Mouse (Mus musculus) heart, postnatal 14 days (tissue): ENCODE measurements around the gene Tex19.1. TPM values are rescaled to one million over a fixed set of nuclear protein-coding genes. Genes with fewer than 3 reads are reported as not detected.

Experiments
- DNase-seq, 2 experiments: peaks; one replicate each; pipeline ENCODE4 v3.0.0; 2021 to 2022
- intact Hi-C: fragments of 180-260 bp; cut with DNase I; formaldehyde crosslinking; loops from one replicate; pipeline ENCODE4 v1.15.1; 2025
- total RNA-seq, 2 experiments: library from RNA; stranded (reverse); gene quantifications; 2 replicates each; pipeline ENCODE4 v1.2.3; 2021

Tex19.1 gene
- total RNA-seq, 2 experiments from 2014 or later, result not detected

DNA sequence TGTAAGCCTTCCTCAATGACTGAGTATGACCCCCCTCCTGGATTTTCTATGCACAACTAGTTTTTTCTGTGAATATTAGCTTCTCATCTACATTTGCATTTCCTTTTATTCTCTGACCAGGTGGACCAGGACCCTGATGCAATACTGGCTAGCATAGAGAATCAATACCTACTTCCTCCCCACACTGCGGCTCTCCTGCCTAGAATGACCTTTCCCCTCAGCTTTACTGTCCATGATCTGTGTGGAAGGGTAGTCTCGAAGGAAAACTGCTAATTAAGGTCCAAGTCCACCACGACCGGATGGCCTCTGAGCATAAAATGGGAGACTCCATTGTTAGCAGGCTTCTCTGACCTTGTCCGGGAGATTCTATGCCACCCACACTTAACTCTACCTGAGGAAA, 8.3 kb upstream of the Tex19.1 start:
- intact Hi-C loops, result loop anchor here (5.0 kb wide), 1 partner anchor 80 kb away; no protein-coding TSS in a partner anchor
- DNase-seq, result no peak

DNA sequence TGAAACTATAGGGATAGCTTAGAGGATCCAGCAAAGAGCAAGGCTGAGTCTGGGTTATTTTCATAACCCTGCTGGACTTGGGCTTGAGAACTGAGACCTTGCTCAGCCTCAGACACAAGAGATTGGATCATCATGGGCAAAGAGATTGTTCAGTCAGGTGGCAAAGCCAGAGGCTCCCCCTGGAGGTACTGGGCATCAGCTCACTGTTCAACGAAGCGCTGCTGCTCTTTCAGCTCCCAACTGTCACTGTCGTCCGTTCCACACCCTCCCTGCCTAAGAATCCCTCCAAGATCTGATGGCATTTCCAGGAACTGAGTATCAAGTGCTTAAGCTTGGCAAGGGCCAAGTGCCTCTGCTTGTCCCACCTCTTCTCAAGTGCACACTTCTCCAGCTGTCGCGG, 7.2 kb upstream of the Tex19.1 start:
- DNase-seq, result peak in 1 of 2 experiments; percentile 23
- intact Hi-C loops, result loop anchor here (5.0 kb wide), 1 partner anchor 81 kb away; no protein-coding TSS in a partner anchor

DNA sequence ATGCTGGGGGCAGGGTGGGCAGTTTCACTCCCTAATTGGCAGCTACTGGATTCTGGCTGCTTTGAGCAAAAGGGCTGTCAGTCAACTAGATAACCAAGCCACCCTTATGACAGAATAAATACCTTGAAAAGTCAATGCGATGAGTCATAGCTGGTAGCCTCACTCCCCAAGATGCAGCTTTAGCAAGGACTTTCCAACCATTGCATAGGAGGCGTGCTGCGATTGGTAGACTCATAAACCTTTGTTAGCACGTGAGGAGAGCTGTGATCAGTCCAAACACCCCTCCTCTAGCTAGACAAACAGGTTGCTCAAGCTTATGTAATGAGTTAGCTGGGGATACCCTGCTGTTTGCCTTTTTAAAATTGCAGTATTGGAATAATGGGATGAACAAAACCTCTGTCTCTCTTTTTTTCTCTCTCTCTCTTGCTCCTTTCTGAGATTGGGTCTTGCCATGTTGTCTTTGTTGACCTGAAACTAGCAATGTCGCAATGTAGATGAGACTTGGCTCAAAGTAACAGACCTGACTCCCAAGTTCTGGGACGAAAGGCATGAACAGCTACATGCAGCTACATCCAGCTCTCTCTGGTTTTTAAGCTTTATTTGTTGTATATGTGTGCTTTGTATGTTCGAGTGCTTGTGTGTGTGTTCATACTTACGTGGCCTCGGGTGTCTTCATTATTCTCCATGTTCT, 2.5 kb upstream of the Tex19.1 start:
- intact Hi-C loops, result no loop called here
- no peak for DNase-seq

DNA sequence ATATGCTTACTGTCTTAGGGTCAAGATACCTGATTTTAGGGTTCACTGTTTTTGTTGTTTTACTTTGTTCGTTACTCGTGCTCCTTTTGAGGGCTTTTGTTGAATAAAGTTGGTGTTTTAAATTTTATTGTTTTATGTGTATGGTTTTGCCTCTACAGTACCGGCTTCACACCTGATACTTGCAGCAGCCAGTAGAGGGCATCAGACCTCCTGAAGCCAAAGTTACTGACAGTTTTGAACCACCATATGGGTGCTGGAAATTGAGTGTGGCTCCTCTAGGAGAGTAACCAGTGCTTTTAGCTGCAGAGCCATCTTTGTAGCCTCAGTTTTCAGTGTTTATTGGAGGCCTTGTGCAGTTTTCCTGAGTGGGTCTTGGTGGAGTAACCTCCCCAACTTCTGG, 2.2 kb downstream of the Tex19.1 start:
- intact Hi-C loops, result no loop called here
- DNase-seq, result no peak

DNA sequence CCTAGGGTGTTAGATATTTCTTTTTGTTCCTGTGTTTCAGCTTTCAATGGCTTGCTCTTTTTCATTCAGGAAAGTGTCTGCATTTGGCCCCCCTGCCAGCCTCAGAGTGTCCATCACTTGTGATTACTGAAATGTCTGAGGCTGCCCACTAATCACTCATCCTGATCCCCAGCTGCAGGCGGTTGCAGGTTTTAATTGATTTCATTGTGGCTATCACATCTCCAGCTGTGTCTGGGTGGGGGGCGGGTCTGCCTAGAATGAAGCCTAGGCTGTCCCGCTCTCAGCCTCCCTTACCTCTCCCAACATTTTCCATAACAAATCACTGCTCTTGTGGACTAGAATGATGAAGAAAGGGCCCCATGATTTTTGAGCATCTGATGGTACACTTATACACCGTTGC, 8.3 kb downstream of the Tex19.1 start:
- no peak for DNase-seq
- intact Hi-C loops, result no loop called here

DNA sequence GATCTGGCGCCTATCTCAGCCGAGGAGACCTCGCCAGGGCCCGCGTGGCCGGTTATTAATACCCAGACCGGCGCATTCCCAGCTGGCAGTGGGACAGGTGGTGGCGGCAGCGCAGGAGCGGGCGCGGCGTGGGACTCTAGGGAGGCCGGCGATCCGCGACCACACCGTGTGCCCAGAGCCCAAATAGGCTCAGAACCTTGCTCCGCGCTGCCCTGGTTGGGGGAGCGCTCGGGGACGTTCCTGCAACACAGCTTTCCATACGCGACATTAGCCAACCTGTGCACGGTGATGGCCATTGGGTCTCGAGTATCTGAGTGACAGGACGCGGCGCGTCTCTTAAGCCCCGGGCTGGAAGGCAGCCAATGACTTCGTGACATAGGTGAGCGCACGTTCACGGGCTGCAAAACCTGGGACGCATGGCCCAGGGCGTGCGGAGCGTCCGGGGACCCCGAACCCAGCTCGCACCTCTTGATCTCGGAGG, 10.5 kb downstream of the Tex19.1 start:
- DNase-seq, result peak; percentile 64 to 72
- intact Hi-C loops, result no loop called here

DNA sequence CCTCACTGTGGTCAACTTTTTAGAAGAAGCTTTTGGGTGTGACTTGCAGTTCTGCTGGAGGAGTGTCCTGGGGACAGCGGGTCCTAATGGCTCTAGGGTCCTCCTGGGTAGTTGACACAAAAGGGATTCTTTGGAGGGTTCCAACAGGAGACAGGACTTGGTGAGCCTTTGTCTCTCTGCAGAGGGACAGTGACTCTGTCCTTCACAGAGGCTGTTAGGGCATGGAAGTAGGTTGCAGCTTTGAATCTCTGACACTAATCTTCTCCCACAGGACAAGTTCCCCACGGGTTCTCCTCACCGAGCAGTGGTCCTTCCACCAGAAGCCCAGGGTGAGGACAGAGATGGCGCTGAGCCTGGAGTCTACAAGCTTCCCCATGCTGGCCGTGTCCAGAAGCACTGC, 14.0 kb downstream of the Tex19.1 start, which contains the start of gene Uts2r:
TSS of gene Uts2r (plus strand) at position 301 of the 400 bp plus-strand sequence.
- intact Hi-C loops, result no loop called here

DNA sequence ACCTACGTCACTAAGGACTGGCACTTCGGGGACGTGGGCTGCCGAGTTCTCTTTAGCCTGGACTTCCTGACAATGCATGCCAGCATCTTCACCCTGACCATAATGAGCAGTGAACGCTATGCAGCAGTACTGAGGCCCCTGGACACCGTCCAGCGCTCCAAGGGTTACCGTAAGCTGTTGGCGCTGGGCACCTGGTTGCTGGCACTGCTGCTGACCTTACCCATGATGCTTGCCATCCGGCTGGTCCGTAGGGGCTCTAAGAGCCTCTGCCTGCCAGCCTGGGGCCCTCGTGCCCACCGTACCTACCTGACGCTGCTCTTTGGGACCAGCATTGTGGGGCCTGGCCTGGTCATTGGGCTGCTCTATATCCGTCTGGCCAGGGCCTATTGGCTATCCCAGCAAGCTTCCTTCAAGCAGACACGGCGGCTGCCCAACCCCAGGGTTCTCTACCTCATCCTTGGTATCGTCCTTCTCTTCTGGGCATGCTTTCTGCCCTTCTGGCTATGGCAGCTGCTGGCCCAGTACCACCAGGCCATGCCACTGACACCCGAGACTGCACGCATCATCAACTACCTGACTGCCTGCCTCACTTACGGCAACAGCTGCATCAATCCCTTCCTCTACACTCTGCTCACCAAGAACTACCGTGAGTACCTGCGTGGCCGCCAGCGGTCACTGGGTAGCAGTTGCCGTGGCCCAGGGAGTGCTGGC, 14.8 kb downstream of the Tex19.1 start:
- no peak for DNase-seq
- intact Hi-C loops, result no loop called here

More for the DNA sequence above, 14.0 kb downstream of the Tex19.1 start, which contains the start of gene Uts2r:
- no peak for DNase-seq

DNA sequence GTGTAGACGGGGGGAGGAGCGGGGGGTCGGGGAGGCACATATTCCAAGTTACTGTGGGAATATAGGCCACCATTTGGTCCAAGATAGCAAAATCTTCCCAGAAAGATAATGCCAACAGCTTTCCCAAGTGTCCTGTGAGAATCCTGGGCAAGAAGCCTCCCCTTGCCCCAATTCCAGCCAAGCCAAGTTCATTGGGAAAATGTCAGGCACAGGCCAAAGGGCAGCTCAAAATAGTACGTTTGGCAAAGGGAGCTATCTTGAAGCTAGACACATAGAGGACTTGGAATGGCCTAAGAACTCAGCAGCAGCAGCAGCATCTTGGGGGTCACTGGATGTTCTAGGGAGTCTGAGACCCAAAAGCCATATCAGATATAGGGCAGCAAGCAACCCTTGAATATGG, 17.8 kb downstream of the Tex19.1 start:
- intact Hi-C loops, result no loop called here
- no peak for DNase-seq

DNA sequence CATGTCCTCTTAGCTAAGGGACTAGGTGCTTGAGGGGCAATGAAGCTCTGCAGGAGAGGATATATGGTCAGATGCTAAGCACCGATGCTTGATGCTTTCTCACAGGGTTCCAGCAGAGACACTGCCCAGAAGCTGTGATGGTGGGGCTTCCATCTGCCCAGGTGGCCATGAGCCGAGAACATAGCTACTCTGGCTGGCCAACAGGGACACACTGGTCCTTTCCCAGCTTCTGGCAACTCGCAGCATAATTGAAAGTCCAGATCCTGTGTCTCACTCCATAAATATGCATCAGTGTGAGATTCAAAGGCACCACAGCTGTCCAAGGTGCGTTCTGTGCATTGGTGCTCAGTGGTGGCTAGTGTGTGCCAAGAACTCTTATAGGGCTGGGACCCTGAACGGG, 27.3 kb downstream of the Tex19.1 start:
- DNase-seq, result no peak
- intact Hi-C loops, result no loop called here

DNA sequence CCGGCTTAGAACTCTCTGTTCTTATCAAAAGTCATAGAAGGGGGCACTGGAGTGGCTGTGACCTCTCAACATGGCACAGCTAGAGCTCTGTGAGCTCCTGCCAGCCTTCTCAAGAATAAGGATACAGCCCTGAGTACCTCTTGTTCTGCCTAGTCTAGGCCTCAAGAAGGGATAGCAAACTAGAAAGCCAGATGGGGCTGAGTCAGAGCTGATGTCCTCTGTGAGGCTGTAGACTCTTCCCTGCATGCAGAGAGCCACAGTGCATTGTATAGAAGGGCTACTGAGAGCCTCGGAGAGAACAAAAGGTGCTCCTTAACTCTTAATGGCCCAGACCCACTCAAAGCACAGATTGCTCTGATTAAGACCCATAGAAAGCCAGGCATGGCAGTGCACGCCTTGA, 28.3 kb downstream of the Tex19.1 start:
- no peak for DNase-seq
- intact Hi-C loops, result no loop called here

DNA sequence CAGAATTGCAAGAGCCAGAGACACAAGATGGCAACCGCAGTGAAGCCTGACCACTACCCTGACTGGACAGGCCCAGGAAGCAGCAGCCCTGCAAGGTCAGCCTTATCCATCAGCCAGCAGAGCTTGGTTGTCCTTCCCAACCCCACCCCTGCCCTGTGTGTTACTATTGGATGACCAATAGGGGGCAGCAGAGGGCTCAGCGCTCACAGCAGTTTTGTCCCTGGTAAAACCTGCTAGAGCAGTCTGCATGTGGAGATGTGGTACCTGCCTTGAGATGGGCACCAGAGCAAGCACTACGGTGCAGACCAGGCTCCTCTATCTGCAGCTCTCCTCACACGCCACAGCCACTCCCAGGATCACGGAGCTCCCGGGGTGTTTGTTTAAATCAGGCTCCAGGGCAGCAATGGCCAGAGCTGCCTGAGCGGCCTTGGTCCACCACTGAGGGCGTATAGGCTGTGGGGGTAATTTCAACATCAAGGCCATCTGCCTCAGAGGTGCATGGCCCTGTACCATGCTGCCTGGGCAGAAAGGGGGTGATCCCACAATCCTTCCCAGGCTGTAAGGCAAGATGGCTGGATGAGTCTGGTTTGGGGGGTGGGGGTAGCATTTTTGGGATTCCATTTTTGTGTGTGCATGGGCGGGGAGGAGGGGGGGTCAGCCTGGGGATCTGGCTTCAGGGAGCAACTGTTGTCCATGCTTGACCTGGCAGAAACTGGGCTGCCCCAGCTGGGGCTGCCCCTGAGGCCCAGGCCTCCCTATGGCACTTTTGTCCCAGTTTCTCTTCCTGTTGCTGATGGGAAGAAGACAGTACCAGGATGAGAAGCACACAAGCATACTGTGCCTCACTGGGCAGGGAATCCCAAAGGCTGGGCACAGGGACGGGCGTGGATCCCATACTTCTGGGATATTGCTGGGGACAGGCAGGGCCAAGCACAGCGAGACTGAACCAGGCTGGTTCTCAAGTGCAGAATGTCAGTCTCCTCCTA, 30.6 kb downstream of the Tex19.1 start:
- DNase-seq, result peak; percentile 54 to 72
- intact Hi-C loops, result no loop called here

DNA sequence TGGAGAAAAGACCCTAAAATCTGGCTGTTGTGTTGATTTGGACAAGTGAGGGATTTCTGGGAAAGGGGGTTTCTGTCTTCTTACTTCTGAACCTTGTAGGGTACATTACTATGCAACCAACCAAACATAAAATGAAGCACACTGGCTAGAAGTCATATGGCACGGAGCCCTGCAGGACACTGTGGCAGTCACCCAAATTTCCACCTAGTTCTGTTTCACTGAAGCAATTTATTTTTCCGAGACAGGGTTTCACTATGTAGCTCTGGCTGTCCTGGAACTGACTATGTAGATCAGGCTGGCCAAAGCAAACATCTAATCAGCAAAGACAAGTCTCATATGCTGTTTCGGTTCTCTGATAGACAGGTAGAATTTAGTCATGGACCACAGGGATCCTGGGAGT, 43.7 kb downstream of the Tex19.1 start:
- intact Hi-C loops, result loop anchor here (5.0 kb wide), 1 partner anchor 122 kb away; no protein-coding TSS in a partner anchor
- DNase-seq, result peak; percentile 36 to 51

DNA sequence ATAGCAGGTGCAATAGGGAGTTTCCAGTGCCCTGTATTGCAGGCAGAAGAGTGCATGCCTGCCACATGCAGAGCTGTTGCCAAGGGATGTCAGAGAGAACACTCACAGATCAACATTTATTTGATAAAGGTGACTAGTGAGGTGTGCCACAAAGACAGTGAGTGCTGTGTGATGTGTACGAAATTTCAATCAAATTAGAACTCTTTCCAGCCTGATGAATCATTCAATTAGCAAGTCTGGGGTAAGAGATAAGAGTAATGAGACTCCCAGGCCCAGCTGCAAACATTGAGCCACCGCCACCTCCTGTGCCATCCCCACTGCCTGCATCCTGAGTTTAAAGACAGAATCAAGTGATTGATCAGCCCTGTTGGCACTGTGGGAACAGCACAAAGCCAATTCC, 46.8 kb downstream of the Tex19.1 start:
- no peak for DNase-seq
- intact Hi-C loops, result no loop called here

DNA sequence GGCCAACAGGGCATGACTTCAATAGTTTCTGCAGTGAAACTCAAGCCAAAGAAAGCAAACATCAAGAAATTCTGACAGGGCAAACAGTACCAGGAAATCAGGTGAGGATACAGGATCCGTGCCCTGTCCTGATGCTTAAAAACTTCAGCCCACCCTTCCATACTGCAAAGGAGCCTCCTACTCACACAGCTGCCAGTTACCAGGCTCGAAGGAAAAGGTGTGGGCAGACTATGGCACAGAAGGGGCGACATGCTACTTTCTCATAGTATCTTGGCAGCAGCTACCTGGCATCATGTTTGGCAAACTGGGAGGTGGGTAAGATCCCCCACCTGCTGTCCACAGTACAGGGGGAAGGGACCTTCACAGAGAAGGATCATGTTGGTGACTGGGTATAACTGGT, 47.5 kb downstream of the Tex19.1 start:
- intact Hi-C loops, result no loop called here
- no peak for DNase-seq

Other genes starting within 250 kb of the Tex19.1 start
- gene Ccdc57, start 213.3 kb upstream of the Tex19.1 start, total RNA-seq, result 1 to 10 TPM; 1.2 to 1.6 TPM
- 1 to 10 TPM; 1.9 to 2.2 TPM for gene Slc16a3, start 197.7 kb upstream of the Tex19.1 start, total RNA-seq
- gene Csnk1d, start 154.8 kb upstream of the Tex19.1 start, total RNA-seq, result 10 to 100 TPM; 70.8 to 73.8 TPM
- under 1 TPM in 1 of 2 experiments, not detected in 1; 0.29 TPM for gene Cd7, start 106.7 kb upstream of the Tex19.1 start, total RNA-seq
- not detected for gene Sectm1b, start 82.6 kb upstream of the Tex19.1 start, total RNA-seq
- gene Sectm1a, start 64.9 kb upstream of the Tex19.1 start, total RNA-seq, result not detected
- gene Tex19.2, start 27.5 kb upstream of the Tex19.1 start, total RNA-seq, result not detected
- under 1 TPM; 0.24 to 0.43 TPM for gene Uts2r, start 14.1 kb downstream of the Tex19.1 start, total RNA-seq
- 1 to 10 TPM; 9.4 to 9.5 TPM for gene Hexdc, start 58.3 kb downstream of the Tex19.1 start, total RNA-seq
- gene Ogfod3, start 58.6 kb downstream of the Tex19.1 start, total RNA-seq, result 10 to 100 TPM; 14.4 to 18.4 TPM
- gene Cybc1, start 83.2 kb downstream of the Tex19.1 start, total RNA-seq, result 10 to 100 TPM; 10.1 to 12.1 TPM
- gene Narf, start 91.1 kb downstream of the Tex19.1 start, total RNA-seq, result 100 to 1,000 TPM; 102 to 103 TPM
- gene Foxk2, start 113.8 kb downstream of the Tex19.1 start, total RNA-seq, result 10 to 100 TPM; 19.9 to 23.7 TPM
- 10 to 100 TPM; 42.0 to 43.6 TPM for gene Wdr45b, start 208.3 kb downstream of the Tex19.1 start, total RNA-seq
- gene Rab40b, start 242.1 kb downstream of the Tex19.1 start, total RNA-seq, result 1 to 10 TPM; 2.0 to 3.3 TPM